Mouse (Mus musculus) kidney, adult 9 months (tissue): Measurements from ENCODE around the gene Klhdc3.

Experiments used
- DNase-seq: peaks from one replicate; pipeline ENCODE4 v3.0.0; 2022

The Klhdc3 gene

DNA sequence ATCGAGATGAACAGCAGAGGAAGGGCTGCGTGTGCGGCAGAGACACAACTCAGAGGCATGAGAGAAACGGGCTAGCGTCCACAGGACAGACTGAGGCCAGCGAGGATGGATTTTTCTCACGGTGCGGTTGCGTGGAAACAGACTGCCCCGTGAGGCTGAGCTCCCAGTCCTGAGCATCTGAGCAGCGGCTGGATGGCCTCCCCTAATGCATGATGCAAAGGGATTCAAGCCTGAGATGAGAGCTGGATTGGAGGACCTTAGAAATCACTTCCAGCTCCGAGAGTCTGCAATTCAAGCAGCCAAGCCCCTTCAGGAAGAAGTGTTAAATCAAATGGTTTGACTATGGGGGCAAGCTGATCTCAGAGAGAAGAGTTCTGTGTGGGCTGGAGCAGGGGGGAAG, 20.8 kb upstream of the Klhdc3 start:
- DNase-seq: no peak

DNA sequence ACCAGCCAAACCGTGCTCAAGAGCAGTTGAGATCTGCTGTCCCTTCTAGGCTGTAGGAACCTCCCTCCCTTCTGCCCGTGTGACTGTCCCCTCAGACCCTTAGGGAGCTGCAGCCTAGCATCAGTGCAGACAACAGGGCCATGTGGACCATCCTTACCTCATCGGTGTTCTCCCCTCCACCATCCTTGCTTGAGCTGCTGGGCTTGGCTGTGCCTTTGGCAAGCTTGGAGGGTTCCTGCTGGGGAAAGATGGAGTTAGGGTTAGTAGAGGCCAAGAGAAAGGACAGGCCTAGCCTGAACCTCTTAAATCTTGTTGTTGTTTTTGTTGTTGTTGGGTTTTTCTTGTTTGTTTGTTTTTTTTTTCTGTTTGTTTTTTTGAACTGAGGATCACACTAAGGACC, 19.2 kb upstream of the Klhdc3 start:
- DNase-seq: no peak

DNA sequence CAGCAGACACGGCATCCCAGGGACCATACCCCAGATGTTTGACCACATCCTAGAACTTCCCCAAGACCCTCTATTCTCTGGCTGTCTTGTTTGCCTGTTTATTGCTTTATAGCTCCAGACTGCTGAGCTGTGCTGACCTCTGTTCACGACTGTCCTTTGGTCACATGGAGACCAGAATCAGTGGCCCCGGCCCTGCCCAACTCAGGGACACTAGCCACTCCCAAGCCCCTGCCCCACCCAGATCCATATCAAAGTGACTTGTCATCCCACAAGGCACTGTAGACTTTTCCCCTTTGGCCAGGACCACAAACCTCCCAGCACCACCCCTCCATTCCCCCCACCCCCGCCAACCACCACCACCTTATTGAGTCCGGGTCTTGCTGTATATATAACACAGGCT, 18.5 kb upstream of the Klhdc3 start:
- DNase-seq: no peak

- no peak for DNase-seq
These were observed 17.8 kb upstream of the Klhdc3 start for GRCm38 (mm10) chr17:46698515-46698914.

GRCm38 (mm10) chr17:46694517-46695063, 13.9 kb upstream of the Klhdc3 start:
- DNase-seq: no peak

DNA sequence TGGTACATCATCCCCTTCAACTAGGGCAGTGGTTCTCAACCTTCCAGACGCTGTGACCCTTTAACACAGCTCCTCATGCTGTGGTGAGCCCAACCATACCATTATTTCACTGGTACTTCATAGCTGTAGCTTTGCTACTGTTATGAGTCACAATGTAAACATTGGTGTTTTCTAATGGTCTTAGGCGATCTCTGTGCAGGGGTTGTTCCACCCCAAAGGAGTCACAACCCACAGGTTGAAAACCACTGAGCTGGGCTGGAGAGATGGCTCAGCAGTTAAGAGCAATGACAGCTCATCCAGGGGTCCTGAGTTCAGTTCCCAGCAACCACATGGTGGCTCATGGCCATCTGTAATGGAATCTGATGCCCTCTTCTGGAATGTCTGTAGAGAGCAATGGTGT, 10.7 kb upstream of the Klhdc3 start:
- no peak for DNase-seq

- no peak for DNase-seq
These were observed 10.0 kb upstream of the Klhdc3 start for GRCm38 (mm10) chr17:46690665-46691064.

DNA sequence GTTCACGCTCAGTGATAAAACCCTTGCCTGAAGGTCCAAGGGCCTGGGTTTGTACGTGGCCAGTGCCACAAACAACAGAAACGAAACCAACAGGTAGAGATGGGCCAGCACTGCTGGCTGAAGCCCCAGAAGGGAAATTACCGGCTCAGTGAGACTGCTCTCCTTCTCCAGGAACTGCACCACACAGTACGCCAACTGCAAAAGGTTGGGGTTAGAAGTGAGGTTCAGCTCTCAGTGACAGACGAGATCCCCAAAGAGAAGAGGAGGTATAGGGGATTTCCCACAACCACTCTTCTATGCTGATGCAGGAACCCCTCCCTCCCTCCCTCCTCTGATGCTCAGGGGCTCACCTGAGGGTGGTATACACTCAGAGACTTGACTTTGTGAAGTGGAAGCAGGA, 5.2 kb upstream of the Klhdc3 start:
- no peak for DNase-seq

- no peak for DNase-seq
These were observed 2.1 kb upstream of the Klhdc3 start for GRCm38 (mm10) chr17:46682654-46683389.

DNA sequence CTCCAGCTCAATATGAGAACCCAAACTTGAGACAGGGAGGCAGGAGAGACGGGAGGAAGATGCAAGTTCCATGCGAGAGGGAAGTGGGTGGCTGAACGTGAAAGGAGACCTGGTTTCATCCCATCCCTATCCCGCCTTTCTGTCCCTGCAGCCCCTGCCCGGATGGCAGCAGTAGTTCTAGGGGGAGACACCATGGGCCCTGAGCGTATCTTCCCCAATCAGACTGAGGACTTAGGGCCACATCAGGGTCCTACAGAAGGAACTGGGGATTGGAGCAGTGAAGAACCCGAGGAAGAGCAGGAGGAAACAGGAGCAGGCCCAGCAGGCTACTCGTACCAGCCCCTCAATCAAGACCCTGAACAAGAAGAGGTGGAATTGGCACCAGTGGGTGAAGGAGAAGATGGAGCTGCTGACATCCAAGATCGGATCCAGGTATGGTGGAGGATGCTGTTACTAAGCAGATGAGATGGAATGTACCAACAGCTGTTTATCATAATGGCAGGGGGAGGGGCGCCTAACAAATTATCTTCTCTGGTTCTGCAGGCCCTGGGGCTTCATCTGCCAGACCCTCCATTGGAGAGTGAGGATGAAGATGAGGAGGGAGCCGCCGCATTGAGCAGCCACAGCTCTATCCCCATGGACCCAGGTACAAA, 878 bp upstream of the Klhdc3 start:
- DNase-seq: no peak

DNA sequence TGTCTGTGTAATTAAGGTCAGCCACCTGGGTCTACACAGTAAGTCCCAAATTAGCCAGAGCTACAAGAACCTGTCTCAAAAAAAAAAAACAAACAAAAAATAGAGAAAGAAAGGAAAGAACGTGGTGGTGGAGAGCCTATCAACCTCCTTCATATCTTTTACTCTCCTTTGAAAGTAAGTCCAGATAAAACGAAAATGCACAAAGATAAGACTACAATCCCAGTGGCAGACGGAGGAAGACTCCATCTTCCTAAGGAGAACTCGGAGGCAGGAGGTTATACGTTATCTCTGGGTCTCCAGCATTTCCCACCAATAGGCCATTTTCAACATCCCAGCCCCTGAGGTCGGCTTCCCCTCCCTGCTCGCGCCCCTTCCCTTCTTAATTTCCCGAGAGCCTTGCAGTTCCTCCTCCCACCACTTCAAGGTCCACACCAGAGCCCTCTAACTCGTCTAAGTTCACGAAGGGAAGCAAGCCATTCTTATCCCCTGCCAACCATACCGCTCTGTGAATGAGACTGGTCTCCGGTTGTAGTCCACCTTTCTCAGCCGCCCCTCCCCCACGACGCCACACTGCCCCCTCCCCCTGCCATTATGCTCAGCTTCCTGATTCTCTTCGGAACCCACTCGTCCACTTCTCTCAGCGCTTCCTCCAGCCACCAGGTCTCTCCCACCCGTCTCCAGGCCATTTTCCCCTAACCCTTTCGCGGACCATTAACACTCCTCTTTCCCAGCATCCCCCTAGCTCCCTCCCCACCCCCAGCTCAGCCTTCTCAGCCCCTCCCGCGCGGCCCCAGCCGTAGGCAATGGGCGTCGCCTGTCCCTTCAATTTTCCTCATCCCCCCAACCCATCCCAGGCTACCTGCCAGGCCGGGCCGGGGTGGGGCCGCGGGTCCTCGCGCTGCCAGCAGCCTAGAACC, 613 bp downstream of the Klhdc3 start:
- peak; percentile 51 for DNase-seq

- DNase-seq: no peak
These were observed 1.8 kb downstream of the Klhdc3 start for GRCm38 (mm10) chr17:46678911-46679310.

- peak; percentile 52 for DNase-seq
These were observed 2.3 kb downstream of the Klhdc3 start, which contains the start of gene Mea1 for GRCm38 (mm10) chr17:46678416-46678815. TSS of gene Mea1 (plus strand) at chr17:46678793.

DNA sequence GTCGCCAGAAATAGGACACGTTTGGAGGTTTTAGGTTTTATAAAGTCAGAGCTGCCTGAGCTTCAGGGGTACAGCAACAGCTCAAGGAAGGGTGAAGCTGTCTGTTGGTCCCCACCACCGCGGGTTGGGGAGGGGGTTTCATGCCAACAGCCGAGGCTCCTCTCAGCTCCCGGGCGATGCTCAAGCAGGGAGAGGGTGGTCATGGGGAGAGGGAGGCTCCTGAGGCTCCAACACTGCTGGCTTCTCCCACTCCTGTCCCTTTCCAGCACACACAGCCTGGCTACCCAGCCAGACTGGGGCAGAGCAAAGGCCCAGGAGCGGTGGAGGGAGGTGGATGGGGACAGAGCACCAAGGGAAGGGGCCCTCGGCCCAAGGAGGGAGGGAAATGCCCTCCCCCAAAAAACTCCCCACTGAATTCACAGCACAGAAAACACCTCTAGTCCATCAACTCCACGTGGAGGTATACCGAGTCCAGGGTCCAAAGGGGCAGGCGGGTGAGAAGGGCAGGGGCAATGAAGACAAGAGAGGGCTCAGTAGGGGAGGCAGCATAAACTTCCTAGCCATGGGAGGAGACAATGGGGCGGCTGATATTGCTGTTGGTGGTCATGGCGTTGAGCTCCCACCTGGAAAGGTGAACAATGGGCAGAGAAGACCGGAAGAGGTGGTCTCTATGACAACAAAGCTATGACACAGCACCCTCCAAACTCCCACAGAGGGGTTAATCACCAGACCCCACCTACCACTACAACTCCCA, 6.0 kb downstream of the Klhdc3 start:
- DNase-seq: peak; percentile 39

GRCm38 (mm10) chr17:46673850-46674529, 6.7 kb downstream of the Klhdc3 start, which contains the start of gene Rrp36:
TSS of gene Rrp36 (minus strand) at chr17:46674352.
- peak; percentile 94 for DNase-seq

GRCm38 (mm10) chr17:46669911-46670310, 10.8 kb downstream of the Klhdc3 start:
- no peak for DNase-seq

GRCm38 (mm10) chr17:46667712-46668111, 13.0 kb downstream of the Klhdc3 start:
- DNase-seq: no peak

DNA sequence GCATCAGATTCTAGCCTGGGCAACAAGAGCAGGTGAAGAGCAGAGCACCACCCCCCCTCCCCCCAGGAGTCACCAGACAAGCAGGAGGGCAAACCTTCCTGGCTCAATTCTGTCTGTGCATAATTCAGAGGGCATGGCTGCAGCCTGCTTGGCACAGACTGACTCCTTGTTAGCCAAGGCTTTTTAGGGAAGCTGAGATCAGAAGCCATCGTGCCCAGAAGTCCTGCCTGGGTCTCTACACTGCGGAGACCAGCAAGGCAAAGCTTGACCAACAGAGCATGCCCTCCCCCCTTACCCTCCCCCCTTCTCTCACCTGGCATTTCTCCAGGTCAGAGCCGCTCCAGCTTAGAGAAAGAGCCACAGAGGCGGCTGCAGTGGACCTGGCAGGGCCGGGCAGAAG, 18.0 kb downstream of the Klhdc3 start:
- peak; percentile 38 for DNase-seq

DNA sequence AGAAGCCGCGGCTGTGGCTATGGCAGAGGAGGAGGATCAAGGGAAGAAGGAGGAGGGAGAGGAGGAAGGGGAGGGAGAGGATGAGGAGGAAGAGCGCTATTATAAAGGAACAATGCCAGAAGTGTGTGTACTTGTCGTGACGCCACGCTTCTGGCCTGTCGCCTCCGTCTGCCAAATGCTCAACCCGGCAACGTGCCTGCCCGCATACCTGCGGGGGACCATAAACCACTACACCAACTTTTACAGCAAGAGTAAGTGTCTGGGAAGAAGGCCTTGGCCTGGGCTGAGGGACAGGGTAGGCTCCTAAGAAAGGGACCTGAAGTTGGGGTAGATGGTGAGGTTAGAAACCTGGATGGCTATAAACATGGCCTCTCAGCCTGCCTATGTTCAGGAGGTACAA, 18.7 kb downstream of the Klhdc3 start:
- no peak for DNase-seq

DNA sequence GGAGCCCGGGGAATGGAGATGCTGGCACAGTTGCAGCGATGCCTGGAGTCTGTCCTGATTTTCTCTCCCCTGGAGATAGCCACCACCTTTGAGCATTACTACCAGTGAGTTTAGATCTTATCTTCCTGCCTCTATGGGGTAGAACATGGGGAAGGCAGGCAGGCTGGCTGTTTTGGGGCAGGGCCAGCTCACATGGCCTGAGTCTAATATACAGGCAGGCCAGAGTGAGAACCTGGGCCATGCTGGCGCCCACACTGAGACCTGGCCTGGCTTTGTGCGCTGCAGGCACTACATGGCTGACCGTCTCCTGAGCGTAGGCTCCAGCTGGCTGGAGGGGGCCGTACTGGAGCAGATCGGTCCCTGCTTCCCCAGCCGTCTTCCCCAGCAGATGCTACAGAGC, 19.4 kb downstream of the Klhdc3 start:
- no peak for DNase-seq

DNA sequence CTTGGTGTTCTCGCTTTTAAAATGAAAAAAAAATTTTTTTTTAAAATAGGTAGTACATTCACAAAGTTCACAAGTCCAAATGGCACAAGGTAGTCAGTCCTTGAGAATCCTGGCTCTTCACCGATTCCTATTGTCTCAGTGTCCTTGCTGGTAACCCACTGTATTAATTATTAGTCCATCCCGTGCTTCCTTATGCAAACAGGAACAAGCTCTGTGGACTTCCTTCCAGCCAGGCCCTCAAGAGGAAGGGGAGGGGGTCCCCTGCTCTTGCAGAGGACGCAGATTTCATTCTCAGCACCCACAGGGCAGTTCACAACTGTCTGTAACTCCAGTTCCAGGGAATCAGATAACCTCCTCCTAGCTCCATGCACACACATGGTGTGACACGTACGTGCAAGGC, 24.7 kb downstream of the Klhdc3 start:
- peak; percentile 51 for DNase-seq
